Mouse (Mus musculus): Measurements from ENCODE around the gene Gabpb2.
A peak's percentile ranks its signal among the peaks of the same experiment; 100 is the strongest.
"Not testable (repeated sequence)": the region's sequence is repeated elsewhere in the genome, so short reads cannot be mapped to it uniquely, and the experiment has no call there.

Gene Gabpb2

DNA sequence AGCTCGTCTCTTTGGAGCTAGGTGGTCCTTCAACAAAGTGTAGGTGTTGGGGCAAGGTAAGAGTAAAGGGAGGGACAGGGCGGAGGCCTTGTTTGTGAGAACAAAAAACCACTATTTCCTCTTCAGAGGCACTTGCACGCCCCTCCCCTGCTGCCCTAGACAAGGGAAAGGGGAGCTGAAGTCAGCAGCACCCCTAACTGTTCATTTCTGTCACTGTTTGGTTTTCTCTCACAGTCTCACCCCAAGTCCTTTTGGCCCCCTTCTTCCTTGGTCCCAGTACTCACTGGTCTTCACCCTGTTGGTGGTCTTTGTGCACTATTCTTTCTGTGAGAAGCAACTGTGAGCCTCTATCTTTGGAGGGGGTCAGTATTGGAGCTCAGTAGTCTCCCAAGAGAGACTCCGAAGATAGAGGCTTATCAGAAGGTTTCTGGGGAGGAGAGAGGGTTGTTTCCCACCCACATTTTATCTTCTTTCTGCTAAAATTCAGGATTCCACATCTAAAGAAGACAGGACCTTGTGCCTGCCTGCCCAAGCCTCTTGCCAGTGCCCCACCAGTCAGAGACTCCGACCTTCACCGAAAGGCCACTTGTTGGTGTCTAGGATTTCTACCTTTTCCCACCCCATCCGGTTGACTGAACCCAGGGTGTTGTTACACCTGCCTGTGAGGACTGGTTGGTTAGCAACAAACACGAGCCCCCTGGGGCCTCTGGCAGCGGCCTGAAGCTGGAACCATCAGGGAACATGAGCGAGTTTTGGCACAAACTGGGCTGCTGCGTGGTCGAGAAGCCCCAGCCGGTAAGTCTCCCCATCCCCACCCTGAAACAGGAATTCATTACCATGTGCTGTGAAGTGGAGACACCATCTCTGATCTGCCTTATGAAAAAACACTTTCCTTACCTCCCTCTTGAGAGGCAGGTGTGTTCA is 13.8 kb upstream of the Gabpb2 start, which contains the start of gene Mllt11:
TSS of gene Mllt11 (minus strand) at position 874 of the 924 bp plus-strand sequence.
- DNase-seq = peak; percentile 75

DNA sequence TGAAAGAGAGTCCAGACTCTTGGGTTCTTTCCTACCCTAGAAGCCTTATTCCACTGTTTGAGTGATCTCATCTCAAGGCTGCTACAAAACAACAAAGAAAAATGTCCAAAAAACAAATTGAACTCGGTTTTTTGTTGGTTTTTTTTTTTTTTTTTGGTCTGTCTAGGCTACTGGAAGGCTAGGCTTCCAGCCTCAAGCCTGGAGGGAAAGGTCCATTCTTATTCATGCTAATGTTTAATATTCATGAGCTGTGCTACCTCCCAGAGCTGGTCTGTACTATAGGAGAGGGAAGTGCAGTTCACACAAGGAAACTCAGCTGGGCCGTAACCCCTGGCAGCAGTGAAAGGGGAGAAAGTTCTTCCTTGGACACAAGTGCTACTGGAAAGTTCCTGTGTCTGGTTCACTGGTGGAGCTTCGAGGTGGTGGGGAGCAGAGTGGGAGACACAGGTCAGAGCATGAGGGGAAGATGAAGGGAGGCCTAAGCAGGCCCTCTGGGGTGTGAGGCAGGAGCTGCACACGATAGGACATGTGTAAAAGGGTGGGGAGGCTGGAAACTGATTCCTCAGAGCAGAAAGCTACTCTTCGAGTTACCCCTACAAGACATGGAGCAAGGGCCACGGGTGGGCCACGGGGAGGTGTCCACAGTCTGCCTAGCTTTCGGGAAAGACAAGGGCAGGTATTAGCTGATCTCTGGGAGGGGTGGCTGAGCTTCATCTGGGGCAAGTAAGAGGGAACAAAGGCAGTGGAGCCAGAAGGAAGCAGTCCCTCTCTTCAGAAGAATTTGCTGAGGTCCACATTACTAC is 13.0 kb upstream of the Gabpb2 start:
- DNase-seq = peak; percentile 55

DNA sequence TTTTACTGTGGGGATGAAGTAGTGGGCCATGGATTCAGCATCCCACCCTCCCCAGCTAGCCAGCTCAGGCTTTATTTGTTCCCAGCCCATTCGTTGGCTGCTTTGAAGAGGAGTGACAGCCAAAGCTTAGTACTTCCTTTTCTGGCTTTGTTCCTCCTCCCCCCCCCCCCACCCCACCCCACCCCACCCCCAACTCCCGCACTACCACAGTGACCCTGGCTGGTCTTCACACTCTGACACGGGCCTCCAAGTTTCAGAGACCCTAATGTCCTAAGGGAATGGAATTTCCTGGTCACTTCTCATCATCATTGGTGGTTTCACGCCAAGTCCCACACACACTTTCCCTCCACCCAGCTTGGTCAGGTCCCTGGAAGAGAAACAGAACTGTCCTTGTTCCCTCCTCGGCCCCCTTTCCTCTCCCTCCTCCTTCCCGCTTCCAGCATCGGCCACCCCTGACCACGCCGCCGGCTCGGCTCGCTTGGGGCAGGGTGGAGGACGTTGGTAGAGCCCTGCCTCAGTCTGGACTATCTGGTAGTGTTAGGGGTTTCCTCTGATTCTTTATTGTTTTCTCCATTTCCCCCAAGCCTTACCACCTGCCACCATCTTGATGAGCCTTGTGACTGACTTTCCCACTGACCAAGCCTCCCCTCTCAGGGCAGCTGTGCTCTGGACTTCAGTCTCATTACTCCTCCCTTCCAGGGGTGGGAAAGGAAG is 12.2 kb upstream of the Gabpb2 start:
- peak; percentile 48 for DNase-seq

DNA sequence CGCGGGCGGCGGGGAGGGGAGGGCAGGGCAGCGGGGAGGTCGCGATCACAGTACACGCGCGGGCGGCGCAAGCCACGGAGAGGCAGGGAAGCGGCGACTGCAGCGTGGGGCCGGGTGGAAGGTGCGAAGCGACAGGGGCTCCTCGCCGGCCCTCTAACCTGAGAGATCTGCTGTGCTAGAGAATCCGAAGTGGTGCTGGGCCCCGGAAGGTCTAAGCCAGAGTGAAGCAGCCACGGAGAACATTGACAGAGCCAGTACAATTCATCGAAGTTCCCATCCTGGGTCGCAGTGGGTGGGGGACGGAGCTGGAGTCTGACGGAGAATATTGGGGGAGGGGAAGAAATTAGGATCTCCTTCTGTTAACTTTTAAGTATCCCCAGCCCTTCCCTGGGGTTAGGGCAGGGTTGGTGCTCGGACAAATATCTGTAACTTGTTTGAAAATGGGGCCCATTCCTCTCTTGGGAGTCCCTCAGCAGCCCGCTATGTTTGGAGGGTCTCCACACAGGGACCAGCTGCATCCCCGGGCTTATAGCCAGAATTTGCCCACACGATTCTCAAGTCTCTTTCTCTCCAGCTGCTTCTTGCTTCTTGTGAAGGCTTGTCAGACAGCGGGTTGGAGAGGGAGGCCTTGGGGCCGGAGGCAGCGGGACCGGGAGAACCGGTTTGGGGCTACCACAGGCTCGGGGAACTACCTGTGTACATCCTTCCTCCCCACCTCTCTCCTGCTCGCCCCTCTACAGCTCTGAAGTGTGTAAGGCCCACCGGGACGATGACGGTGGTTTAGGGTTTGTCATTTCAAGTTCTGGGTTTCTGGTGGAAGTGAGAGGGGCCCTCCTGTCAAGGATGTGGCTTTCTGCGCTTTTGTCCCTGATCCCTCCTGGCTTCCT is 11.4 kb upstream of the Gabpb2 start:
- peak; percentile 64 for DNase-seq

DNA sequence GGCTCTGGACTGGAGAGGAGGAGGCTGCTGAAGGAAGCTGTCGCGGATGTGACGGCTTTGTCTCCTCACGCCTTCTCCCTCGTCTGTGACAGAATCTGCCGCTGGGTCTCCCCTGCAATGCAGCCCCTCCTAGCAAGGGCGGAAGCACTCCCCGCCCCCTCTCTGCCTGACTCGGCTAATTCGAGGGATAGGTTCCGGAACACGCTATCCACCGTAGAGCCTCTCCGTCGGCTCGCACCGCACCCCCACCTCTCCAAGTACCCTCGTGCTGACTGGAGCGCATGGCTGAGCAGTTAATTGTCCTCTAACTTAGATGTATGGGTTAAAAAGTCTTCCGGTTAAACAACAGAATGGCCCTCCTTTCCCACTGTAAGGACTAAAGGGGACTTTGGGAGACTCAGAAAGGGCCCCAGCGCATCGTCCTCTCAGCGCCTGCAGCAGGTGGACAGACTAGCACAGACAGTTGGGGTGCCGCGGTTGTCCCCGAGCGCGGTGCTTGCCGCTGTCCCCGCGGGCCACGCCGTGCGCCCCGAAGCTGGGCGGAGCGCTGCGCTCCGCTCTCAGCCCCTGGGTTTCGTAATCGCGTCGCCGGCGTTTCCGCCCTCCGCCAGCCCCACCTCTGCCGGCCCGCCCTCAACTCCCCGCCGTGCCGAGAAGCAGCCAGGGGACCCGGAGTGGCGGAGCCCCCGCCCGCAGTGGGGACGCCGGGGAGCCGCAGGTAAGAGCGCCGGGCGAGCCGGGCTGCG is 10.6 kb upstream of the Gabpb2 start, which contains the start of gene Cdc42se1:
TSS of gene Cdc42se1 (plus strand) at position 585 of the 746 bp plus-strand sequence.
- peak; percentile 93 for DNase-seq

DNA sequence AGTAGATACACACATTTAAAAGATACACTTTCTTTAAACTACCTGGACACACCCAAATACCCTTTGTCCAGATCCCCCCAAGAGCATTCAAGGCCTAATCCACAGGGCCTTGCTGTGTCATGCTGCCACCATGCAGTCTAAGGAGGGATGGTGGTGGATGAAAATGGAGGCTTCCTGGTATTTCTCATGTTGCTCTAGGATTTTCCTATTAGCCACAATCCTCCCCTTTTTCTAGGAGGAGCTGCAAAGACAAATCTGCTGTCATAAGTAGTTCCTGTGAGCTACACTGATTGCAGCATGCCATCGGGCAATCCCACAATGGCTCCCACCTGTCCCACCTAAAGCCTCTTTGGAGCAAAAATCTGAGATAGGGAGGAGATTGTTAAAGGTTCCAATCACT is 9.5 kb upstream of the Gabpb2 start:
- no peak for DNase-seq

DNA sequence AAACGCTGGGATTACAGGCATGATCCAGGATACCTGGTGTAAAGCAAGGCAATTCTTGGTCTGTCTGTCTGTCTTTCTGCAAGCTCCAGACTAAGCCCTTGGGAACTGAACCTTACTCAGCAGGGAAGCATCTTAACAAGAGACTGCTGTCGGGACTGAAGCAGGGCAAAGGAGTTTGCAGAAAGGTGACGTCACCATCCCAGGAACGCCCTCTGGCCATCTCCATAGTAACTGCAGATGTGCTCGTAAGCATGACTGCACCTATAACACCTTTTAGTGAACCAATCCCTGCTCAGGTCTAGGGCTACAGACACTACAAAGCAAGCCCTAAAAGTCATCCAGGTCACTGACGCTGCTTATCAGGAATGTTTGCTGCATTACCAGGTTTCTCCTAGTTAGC is 6.6 kb upstream of the Gabpb2 start:
- no peak for DNase-seq

DNA sequence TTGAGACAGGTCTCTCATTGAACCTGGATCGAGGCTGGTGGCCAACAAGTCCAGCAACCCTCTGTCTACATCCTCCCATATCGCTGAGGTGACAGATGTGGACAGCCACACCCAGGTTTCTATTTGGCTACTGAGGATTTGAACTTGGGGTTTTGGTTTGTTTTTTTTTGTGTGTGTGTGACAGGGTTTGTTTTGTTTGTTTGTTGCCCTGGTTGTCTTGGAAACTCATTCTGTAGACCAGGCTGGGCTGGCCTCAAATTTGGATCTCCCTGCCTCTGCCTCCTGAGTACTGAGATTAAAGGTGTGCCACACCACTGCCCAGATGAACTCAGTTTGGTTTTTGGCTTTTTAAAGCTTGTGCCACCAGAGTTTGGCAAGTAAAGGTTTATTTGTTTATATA is 5.3 kb upstream of the Gabpb2 start:
- DNase-seq = no peak

DNA sequence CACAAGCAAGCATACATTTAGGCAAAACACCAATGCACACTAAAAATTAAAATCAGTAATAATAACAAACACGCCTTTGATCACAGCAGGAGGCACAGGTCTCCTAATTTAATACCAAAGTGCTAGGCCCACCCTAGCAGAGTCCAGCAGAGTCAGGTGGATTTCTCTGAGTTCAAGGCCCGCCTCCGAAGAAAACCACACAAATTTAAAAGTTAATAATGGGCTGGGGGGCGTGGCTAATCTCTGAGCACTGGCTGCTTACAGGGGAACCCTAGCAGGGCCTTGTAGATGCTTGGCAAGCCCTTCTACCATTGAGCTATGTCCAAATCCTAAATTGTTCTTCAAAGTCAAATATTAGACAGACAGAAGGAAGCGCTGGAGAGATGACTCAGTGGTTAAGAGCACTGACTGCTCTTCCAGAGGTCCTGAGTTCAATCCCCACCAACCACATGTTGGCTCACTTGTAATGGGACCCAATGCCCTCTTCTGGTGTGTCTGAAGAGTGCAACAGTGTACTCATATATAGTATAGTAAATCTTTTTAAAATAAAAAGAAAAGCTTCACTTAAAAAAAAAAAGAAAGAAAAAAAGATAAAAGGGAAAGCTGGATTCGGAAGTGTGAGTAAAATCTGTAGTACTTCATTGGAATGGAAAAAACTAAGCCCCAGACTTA is 886 bp upstream of the Gabpb2 start:
- no peak for DNase-seq

DNA sequence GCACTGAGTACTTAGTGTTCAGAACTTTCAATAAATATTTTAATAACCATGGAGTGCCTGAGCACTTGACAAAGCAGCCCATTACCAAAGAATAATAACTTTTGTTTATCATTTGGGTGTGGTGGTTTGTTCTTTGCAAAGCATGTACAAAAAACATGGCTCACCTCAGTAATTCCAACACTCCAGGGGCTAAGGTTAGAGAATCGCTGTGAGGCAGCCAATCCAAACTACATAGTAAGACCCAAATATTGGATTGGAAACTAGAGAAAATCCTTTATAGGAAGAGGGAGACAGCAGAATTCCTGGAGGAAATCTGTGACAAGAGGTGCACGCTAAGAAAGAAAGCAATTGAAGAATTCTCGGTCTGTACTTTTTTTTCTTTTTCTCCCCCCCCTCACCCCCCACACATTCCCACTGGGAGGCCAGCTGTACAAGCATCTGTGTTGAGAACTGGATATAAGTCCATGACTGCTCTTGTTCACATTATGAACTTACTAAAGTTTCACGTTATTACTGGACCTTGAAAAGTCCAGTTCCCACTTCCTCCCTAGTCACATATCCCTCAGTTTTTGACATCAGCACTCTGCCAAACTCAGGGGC is 961 bp downstream of the Gabpb2 start:
- DNase-seq = no peak

DNA sequence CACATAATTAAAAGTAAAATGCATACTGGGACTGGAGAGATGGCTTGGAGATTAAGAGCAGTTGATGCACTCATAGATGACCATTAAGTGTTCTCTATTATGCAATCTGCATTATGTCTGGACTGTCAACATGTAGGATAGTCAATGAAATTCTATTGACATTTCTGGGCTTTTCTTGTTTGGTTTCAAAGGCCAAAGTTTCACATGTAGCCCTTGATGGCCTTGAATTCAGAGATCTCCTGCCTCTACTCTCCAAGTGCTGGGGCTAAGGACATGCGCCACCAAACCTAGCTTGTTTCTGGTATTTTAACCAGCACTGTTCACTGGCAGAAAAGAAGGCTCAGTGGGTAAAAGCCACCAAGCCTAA is 4.1 kb downstream of the Gabpb2 start:
- no peak for DNase-seq

DNA sequence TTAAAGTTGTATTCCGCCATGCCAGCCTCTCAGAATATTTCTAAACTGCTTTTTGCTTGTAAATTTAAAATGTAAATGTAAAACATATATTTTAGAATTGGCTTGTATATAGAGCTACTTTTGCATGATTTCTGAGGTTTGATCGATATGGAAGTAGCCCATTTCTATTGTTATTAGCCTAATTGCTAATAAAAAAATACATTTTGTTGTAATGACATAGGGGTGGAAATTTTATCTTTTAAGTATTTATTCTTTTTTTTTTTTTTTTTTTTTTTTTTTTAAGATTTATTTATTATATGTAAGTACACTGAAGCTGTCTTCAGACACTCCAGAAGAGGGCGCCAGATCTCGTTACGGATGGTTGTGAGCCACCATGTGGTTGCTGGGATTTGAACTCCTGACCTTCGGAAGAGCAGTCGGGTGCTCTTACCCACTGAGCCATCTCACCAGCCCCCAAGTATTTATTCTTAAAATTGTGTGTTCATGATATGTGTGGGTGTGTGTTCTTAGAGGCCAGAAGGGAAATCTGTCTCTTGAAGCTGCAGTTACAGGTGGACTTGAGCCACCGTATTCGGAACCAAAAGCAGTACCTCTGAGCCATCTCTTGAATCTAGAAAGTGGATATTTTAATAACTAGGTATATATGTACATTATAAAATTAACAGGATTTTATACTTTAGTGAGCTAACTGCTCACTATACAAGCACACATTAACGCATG is 4.7 kb downstream of the Gabpb2 start:
- DNase-seq = not testable (repeated sequence)

DNA sequence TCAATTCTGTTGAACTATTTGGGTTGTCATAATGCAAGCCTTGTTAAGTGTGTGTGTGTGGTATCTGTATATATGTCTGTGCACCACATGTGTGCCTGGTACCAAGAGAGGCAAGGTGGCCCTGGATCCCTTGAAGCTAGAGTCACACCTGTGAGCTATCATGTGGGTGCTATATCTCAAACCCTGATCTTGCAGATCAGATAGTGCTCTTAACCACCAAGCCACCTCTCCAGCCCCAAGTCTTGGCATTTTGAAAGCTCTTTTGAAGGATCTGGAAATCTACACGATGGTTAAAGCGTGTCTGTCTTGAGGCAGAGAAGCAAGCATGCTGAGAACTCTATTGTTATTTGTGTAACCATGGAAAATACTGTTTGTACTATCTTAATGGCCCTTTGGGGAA is 7.1 kb downstream of the Gabpb2 start:
- DNase-seq = peak; percentile 59

DNA sequence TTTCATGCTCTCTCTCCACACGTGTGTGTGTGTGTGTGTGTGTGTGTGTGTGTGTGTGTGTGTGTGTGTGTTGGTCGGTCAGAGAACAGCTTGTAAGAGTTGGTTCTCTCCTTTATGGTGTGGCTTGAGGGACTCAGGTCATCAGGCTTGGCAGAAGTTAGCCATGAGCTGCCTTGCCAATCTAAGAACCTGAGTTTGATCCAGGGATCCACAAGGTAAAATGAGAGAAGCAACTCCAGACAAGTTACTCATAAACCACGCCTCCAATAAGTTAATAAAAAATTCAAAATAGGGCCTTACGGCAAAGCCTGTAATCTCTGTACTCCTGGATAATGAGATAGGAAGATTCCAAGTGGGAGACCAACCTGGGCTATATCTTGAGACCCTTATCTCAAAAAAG is 9.4 kb downstream of the Gabpb2 start:
- no peak for DNase-seq

DNA sequence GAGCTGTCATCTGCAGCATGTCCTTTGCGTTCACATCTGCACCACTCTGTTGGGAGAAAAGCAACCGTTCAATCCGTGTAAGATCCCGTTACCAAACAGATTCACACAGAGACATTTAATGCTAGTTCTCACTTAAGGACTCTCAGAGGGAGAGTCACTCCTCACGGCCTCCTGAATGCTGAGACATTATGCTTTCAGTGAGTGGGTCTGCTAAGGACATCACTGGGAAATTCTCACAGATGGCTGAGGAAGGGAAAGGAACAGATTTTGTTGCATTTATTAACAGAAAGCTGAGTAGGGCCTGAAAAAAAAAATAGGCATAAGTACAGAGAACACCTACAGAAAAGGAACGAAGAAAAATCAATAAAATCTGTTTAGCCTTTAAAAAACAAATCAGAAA is 13.8 kb downstream of the Gabpb2 start:
- DNase-seq = no peak

DNA sequence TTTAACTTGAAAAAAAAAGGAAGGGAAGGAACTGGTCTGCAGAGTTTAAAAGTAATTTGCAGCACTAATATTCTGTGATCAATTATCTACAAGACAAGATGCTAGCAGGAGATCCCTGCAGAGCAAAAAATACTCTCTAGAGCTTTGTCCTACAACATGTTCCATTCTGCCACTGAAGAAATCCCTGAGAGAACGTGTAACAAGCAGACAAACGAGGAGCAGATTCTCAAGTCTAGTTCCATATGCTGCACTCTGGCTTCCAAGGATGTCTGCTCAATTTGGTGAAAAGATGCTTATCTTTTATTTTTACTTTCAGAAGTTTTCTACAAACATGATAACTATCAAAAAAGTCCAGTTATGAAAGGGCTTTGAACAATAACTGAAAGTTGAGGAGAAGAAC is 17.2 kb downstream of the Gabpb2 start:
- DNase-seq = no peak

DNA sequence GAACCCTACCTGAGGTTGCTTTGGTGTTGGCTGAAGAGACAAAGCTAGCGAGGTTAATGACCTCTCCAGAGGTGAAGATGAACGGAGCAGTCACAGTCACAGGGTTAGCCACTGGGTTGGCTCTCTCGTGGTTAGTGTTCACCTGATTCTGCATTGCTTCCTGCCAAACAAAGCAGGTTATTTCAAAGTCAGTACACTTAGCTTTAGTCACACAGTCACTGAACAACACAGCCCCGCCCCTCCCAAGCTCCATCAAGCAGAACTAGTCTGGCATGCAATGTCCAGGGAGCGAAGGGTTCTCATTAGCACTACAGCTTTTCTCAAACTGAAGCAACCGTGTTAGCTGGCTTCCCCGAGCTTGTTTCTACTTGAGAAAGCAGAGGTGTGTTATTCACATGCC is 17.6 kb downstream of the Gabpb2 start:
- no peak for DNase-seq

DNA sequence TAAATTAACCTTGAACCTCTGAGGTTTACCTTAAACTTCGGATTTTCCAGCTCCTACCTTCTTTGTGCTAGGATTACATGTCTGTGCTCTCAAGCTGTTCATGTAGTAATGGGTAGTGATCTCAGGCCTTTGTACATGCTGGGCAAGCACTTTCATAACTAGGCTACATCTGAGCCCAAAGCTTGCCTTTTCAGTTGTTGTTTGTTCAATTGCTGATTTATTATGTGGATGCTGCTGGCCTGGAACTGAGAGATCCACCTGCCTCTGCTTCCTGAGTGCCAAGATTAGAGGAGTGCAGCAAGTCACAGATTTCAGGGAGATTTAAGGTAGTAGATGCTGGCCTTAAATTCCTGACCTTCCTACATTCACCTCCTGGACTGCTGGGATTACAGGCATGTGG is 18.6 kb downstream of the Gabpb2 start:
- no peak for DNase-seq

DNA sequence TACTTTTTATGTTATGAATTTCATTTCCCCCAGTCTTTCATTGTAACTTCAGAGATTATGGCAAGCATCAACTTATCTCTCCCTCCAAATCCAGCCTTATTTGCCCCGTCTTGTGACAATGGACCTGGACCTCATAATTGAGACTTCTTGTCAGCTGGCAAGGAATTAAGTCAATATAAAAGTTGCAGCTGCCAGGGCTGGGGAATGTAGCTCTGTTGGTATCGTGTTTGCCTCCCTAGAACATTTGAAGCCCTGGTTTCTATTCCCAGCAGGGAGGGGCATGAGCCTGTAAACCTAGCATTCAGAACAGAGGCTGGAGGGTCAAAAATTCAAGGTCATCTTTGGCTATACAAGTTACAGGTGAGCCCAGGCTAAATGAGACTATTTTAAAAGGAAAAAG is 21.9 kb downstream of the Gabpb2 start:
- no peak for DNase-seq

DNA sequence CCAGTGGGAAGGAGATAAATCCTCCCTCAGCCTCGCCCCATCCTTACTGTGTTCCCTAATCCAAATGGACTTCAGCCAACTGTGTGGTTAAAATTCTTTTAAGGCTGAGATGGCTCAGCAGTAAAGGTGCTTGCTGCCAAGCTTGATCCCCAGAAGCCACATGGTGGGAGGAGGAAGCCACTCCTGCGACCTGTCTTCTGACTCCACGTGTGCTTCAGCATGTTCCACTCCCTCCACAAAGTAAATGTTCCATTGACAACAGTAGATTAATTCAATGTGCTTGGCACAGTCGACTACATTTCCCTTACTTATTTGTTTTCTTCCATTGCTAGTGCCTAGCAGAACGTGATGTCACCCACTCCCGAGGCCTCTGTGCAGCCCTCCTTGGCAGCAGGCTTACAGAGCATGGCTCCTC is 23.0 kb downstream of the Gabpb2 start:
- no peak for DNase-seq
